Mouse (Mus musculus) cerebellum, adult 2 months (tissue): ENCODE results near the gene Ckap4.
A peak's percentile ranks its signal among the peaks of the same experiment; 100 is the strongest.

Source experiments
- CTCF ChIP-seq: fragments of 200-500 bp; IDR thresholded peaks from 2 replicates; pipeline ENCODE4 v1.5.1; 2011; ENCODE audit warnings: low read depth, mild to moderate bottlenecking, control low read depth, low read length, moderate library complexity, borderline replicate concordance; ENCODE audit not compliant: insufficient read depth
- POLR2A ChIP-seq: fragments of 200-500 bp; IDR thresholded peaks from 2 replicates; pipeline ENCODE4 v1.6.1; 2011; ENCODE audit warnings: low read length, control low read depth, borderline replicate concordance; ENCODE audit not compliant: insufficient read depth

GRCm38 (mm10) chr10:84514038-84514578 lies 19.8 kb downstream of the Ckap4 start:
- TF ChIP-seq POLR2A = no peak
- TF ChIP-seq CTCF = peak; percentile 73
